Mouse (Mus musculus): ENCODE results near the gene Pygo1.

Pygo1 gene

DNA sequence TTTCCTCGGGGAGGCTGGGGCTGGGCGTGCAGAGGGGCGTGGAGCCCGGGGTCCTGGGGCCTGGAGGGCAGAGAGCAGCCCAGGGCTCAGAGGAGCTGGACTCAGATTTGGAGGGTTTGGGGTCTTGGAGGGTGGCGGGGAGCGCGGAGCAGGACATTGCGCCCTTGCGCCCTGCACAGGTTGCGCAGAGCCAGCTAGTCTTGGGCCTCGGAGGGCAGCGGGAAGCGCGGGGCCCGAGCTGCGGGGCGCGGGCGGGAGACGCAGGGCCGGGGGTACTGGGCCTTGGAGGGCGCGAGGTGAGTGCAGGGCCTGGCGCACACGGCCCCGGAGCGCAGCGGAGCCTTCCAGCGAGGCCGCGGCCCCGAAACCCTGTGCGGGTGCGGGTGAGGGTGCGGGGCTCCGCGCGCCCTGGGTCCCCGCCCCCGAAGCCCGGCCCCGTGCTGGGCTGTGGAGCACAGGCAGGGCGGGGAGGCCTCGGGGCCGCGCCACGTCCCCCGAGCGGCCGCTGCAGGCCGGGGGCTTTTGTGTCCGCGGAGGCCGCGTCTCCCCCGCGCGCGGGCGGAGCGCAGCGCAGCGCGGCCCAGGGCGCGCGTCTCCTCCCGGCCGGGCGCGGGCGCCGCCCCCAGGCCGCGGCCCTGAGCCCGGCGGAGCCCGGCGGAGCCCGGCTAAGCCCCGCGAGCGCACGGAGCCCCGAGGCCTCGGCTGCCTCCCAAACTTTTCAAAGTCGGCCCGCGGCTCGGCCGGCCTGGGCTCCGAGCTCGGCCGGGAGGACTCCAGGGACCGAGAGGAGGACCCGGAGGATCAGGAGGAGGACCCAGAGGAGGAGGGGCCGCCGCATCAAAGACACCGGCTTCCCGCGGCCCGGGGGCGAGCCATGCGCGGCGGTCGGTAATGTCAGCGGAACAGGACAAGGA is at the start of gene Pygo1:
Pygo1 (plus strand) TSS at position 625 of the 914 bp plus-strand sequence.
- DNase-seq = peak; percentile 40

DNA sequence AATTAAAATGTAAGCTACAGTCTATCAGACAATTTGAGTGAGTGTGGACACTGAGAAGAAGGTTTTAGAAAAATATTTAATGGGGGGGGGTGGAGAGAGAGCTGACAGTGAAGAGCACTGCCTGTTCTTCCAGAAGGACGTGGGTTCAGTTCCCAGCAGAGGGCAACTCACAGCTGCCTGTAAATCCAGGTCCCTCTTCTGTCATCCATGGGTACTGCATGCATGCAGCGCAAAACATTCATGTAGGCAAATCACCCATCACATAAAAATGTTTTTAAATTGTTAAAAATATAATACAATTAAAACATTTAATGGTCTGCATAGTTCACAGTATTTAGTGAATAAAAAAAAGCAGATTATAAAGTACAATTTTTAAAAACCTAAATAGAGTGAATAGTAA is 49.6 kb upstream of the Pygo1 start:
- DNase-seq = no peak

DNA sequence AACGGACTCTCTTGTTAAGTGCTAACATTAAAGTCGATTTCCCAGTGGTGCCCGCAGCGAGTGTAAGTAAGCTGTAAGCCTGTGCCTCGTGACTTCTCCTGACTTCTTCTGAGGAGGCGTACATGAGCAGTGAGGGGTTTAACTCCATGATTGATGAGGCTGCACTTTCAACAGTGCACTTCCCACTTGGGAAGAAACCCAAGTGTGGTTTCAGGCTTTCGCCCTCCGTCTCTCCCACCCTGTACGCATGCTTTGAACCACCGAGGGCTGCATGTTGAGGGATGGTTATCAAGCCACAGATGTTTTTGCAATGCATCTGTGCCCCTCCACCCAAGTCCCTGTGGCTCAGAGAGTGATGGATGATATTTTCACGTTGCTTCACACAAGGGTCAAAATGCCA is 47.5 kb upstream of the Pygo1 start:
- DNase-seq = no peak

DNA sequence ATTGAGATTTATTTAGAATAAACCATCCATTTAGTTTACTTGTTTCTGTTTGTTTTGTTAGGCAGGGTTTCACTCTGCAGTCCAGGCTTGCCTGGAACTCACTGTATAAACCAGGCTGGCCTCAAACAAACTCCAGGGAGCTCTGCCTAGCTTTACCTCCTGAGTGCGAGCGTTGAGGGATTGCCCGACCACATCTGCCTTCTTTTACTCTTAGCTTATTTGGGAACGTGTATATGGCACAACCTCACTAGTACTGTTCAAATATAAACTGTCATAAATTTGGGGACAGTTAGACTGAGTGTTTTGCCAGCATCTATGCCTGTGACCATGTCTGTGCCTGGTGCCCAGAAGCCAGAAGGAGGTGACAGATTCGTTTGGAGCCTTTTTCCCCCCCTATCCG is 46.8 kb upstream of the Pygo1 start:
- no peak for DNase-seq

DNA sequence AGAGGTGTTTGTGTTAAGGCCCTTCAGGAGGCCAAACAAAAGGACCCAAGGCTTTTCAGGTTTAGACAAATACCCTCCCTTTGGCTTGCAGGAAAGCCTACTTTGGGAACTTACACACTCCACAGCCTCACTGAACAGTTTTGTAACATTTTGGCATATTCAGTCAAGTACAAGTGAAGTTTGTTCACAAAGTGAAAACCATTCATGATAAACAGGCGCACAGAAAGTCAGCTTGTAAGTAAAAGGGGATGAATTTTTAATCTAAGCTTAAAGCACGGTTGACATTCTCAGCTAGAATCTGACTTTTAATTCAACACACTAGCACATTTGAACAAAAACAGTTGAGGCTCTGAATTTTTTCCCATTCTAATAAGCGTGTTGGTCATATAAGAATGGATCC is 45.8 kb upstream of the Pygo1 start:
- no peak for DNase-seq

DNA sequence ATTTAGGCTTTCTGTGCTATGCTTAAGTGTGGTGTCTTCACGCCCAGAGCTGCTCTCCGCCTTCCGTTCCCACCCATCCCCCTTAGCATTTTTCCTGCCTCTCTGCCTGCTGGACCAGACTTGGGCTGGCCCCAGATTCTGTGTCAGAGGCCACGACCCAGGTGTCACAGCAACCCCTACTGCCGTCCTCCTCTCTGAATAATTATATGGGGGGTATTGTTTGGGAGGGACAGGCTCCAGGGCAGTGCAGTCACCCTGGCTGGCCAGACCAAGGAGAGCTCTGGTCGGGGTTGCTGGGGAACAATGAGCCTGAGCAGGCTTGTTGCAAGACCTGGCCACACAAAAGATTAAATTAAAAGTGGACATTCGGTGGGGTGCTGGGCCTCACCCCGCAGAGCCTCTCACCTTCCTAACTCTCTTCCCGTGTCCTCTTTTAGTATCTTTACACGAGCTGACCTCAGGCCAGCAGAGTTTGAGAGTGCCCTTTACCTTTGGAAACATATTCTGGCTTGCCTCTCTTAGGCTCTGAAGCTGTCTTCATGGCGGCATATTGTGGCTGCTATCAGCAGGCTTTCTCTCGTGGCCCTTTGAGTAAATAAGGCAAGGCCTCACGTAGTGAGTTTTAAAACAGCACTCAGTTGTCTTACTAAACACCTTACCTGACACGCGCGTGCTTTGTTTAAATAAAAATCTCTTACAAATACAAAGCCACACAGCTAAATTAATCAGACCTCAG is 45.1 kb upstream of the Pygo1 start:
- DNase-seq = no peak

DNA sequence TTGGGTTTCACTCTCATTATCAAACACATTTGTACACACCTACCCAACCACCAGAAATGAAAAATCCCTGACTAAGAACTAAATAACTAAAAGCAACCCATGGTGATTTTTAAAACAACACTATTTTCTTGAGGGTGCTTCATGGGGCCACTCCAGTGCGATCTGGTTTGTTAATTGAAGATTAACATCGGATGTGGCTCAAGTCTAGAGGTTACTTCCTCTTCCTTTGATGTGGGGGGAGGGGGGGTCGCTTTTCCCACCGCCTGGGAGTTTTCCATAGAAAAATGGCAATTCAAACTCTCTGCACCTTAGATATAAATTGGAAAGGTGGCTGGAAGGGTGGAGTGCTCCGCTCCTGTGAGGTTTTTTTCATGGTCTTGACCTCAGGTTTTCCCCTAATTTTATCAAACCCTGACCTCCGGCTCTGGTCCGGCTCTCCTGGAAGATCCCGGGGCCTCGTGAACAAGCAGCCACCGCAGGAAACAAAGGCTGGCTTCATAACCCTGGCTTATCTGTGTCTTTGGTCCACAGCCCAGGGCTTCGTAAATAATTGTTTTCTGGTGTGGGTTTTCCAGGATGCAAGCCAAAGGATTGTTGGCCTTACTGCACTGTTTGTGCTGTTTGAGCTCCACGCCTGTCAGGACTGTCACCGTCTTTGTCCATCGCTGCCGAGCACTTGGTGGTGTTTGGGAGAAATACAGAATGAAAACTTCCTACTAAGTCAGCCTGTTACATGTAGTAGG is 44.2 kb upstream of the Pygo1 start:
- DNase-seq = no peak

DNA sequence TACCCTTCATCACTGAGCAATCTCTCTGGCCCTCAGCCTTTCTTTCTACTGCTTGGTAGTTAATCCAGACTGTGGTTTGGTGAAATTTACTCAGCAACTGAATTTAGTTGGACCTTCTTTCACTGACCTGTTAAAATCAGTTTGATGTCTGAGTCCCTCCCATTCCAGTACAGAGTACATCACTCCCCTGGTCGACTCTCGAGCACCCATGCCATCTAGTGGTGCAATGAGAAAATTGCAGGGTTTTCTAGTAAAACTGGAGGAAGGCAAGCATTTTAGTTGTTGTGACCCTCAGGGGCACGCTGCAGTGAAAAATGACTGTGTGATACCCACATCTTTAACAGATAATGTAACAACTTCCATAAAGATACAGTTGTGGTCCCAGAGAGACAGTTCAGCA is 41.5 kb upstream of the Pygo1 start:
- peak; percentile 59 for DNase-seq

DNA sequence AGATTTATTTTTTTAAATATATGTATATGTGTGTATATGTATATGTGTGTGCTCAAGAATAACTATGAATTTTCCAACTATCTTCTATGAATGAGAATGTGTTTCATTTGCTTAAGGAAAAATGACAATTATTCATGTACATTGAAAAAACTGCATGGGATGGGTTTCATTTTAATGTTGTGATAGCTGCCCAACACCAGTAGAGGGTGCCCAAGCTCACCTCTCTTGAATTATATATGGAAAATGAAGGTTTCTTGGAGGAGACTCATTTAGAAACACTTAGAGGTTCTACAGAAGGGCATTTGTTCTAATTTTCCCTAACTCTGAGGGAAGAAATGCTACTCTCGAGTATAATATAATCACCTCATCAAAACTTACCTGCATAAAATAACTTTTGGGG is 35.7 kb upstream of the Pygo1 start:
- peak; percentile 31 for DNase-seq

DNA sequence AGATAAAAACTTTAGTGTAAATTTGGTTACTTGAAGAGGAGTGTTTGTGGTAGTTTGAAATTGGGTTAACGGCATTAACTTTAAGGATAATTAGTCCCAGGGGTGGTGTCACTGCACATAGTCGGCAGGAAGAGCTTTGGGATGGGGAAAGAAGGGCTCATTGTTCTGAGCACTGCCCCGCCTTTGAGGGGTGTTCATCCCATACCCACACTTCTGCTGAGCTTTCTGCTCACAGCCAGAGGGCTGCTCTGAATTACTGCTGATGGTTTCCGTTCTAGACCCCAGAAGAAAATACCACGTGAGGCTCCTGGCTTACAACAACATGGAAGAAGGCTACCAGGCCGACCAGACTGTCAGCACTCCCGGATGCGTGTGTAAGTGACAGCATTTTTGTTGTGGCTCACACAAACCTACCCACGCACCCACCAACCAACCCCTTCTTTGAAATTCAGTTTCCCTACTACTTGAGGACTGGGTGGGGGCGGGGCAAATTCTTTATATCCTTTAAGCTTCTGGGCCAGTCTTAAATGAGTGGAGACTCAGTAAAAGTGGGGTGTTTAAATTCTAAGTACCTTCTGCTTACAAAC is 34.9 kb upstream of the Pygo1 start:
- peak; percentile 24 for DNase-seq

DNA sequence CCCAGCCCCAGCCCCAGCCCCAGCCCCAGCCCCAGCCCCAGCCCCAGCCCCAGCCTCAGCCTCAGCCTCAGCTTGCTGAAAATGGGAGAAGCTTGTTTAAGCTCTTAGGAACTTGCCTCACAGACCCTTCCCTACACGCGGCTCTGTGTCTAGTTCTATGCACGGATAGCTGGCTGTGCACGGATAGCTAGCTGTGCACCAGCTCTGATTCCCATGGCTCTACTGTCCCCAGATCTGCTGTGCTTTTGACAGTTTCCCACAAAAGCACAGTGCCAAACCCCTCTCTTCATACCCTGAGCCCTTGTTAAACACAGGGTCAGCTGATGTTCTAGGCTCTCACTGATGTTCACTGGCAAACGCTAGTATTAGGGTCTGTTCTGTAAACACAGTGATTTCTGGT is 32.7 kb upstream of the Pygo1 start:
- no peak for DNase-seq

DNA sequence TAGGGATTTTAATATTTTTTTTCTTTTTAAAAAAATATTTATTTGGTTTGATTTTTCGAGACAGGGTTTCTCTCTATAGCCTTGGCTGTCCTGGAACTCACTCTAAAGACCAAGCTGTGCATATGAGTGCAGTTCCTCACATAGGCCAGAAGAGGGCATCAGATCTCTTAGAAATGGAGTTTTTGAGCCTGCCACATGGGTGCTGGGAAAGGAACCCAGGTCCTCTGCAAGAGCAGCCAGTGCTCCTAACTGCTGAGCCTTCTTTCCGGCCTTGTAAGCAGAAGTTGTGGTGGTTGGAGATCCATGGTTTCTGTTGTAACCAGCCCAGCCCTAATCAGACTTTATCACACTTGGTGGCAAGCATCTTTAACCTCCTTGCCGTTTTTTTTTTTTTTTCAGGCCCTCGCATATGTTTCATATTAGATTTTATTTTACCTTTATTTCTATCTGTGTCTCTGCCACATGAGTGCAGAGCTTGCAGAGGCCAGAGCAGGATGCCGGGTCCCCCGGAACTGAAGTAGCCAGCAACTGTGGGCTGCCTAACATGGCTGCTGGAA is 30.6 kb upstream of the Pygo1 start:
- no peak for DNase-seq

DNA sequence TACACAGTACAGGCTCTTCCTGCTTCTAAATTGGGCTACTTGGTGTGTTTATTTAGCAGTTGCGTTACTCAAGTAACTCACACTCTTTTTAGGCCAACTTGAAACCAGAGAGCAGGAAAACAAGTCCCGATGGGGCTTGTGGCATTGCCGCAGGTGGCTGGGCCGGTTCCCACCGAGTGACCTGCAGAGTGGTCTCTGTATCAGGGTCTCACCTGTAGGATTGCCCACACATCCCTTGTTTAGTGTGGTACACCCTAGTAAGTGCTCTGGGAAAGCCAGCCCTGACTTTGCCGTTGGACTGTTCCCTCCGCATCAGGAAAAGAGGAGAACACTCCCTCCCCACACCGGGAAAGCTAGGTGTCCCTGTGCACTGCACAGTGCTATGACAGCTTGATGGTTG is 23.4 kb upstream of the Pygo1 start:
- no peak for DNase-seq

DNA sequence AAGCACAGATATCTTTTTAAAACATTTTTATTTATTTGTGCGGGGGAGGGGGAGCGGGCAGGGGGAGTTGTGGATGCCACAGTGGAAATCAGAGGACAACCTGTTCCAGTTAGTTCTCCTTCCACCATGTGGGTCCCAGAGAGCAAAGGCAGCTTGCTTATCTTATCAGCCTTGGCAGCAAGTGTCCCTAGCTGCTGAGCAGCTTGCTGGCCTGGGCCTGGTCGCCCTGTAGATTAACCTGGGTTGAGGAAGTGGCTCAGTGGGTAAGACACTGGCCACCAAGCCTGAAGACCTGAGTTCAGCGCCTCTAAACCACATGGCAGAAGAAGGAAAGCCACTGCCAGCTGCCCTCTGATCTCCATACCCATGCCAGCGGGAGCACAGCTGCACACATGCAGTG is 22.8 kb upstream of the Pygo1 start:
- no peak for DNase-seq

DNA sequence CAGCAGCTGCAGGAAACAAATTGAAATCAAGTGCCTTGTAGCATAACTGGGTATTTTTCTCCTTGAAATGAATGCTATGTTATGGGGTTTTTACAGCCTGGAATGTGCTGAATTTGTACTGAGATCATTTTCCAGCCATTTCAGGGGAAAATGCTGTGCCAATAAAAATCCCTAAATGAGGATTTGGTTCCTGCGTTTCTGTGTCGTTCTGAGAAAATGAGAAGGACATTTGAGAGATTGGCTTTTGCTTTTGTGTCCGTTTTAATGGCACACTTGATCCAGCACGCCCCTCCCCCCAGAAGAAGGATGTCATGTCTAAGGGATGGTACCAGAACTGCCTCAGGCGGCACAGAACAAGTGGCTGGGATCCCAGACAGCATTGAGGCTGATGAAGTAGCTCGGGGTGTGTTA is 18.7 kb upstream of the Pygo1 start:
- DNase-seq = no peak

DNA sequence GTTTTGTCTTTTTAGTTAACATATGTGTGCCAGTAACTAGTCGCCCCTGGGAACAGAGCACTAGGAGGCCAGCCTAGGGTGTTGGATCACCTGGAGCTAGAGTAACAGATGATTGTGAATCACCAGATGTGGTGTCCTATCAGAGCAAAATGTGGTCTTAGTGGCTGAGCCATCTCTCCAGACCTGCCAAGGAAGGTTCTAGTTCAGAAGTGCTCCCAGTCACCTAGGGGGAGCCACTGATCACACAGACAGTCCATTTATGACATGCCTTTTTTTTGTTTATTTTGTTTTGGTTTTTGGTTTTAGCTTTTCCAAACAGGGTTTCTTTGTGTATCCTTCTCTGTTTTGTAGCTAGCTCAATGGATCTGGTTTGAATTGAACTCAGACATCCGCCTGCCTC is 14.1 kb upstream of the Pygo1 start:
- DNase-seq = no peak

DNA sequence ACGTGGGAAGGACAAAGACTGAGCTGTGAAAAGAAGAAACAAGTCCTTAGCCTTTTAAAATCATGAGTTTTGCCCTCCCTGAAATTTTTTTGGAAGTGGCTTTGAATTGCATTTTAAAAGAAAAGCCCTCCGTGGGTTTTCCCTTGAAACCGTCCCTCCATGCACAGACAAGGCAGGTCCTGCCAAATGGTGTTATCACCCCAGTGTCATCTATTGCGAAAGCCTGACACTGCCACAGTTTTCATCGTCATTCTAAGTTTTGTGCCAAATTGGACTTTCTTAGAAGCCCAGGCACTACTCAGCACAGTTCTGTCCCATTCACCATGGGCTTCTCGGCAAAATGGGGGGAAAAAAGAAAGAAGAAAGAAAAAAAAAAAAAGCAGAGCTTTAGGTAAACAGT is 11.9 kb upstream of the Pygo1 start:
- DNase-seq = no peak

DNA sequence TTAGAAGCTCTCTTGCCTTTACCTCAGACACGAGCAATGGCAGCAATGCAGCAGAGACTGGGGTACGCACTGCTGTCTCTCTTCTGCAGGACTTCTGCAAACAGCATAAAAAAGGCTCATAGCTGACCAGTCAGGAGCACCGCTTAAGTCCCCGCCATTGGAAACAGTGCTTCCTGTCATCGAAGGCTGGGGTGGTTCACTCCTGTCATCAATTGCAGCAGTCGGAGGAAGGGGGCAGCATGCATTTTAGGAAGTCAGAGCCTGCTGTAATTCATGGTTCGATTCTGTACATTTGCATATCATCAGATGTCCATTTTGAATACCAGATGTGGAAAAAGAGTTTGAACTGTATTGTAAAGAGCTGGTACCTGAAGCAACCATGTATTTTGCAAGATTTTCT is 9.7 kb upstream of the Pygo1 start:
- no peak for DNase-seq

DNA sequence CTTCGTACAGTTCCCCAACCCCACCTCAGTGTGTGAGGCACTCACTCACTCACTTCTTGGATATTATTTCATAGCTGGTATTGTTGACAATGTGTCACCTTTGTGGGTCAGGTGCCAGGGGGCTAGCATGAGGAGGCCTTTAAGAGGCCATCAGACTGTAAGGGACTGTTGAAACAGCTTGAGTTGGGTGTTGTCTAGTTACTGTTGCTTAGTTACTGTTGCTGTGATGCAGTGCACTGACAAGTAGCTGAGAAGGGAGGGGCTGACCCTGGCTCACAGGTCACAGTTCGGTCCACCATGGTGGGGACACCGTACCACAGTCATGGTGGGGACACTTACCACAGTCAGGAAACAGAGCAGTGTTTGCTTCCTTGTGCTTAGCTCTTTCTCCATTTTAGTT is 2.4 kb upstream of the Pygo1 start:
- no peak for DNase-seq

DNA sequence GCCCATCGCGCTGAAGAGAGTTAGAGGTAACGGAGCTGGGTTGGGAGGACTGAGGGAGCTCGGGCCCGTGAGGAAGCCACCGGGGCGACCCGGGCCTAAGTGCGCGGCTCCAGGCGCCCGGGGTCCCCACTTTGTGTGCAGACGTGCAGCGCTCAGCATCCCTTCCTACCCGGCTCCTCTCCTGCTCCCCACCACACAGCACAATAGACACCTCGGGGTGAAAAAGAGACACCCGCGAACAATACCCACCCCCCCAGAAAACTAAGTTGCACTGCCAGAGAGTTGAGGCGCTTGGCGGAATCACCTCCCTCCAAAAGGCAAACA is 452 bp downstream of the Pygo1 start:
- DNase-seq = no peak

DNA sequence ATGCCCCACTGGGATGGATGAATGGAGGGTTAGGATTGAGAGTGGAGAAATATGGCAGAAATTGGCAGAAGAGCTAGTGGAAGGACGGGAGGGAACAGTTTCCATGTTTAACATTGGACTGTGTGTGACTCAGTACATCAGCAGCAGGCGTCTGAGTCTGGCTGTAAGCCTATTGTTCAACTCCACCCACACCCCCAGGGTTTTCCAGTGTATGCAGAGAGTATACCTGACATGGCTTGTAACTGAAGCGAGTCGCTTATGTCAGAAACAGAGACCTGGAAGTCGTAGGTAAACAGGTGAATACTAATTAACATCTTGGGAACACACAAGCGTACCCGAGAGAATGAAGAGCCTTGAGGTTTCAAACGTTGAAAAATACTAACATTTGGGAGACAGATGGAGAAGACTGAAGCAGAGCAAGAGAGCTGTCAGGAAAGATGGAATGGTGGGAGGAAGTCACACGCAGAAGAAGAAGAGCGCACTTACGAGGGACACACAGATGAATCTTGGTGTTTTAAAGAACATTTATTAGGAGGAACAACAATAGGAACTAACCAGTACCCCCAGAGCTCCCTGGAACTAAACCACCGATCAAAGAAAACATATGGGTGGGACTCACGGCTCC is 5.8 kb downstream of the Pygo1 start:
- DNase-seq = no peak

DNA sequence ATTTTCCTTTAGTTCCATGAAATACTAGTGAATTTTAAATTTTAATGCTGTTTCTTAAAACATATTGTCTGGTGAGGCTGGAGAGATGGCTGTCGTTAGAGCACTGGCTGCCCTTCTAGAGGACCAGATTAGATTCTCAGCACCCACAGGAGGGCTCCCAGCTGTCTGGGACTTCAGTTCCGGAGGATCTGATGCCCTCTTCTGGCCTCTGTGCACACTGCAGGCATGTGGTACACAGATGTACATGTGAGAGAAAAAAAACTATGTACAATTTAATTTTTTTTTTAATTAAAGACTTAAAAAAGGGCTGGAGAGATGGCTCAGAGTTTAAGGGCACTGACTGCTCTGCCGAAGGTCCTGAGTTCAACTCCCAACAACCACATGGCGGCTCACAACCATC is 9.9 kb downstream of the Pygo1 start:
- DNase-seq = peak; percentile 41

DNA sequence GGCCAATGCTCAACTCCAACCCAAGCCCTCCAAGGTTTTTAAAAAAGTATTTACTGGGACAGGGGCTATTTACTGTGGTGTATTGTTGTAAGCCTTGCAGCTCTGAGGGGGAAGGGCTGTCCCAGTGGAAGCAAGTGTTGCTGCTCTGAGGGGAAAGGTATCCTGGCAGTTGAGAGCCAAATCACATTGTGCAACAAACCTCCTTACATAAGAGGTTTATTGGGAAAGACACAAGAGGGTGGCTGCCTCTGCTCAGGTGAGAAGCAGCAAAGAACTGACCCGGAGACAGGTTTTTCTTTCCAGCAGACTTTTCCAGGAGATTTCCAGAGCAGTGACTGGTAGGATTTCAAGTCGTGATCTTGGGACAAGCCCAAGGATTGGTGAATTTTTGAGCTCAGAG is 10.9 kb downstream of the Pygo1 start:
- no peak for DNase-seq
